Mouse (Mus musculus): ENCODE measurements at regions not wholly inside any gene's neighbourhood (a gene's known extent, or its start where the extent isn't known, plus 50 kb on each side); places are given as distances from the start of the nearest gene placed in this dataset.

GRCm38 (mm10) chr10:118501571-118501970, 60.7 kb downstream of the Ifng start:
- Histone ChIP-seq H3K4me3 (ENCODE audit: insufficient read depth, low read depth, low read length) (no peak overlapping the region), H3K27ac (ENCODE audit: insufficient read depth, low read depth, low read length) (no peak overlapping the region), H3K36me3 (ENCODE audit: control insufficient read depth, insufficient read depth, low read length) (no peaks in the 10 kb centered on the region), H3K4me1 (ENCODE audit: control insufficient read depth, insufficient read depth, low read length) (no peaks in the 10 kb centered on the region), H3K27me3 (replicated peaks; ENCODE audit: control insufficient read depth, insufficient read depth, low read length) (no peaks in the 10 kb centered on the region)
- DNase-seq = no peak
- TF ChIP-seq POLR2A (IDR thresholded peaks at IDR 0.05; ENCODE audit: low read depth, low read length) (no peak), CTCF (conservative IDR thresholded peaks at IDR 0.05; ENCODE audit: insufficient read depth, insufficient read length, low read depth, low read length) (no peak)
- WGBS = 72% methylated on average over 3 of the region's 3 CpGs

- H3K4me3 ChIP-seq (ENCODE audit: insufficient read depth, low read depth, low read length) = no peak overlapping the region
- no peaks in the 10 kb centered on the region for H3K27me3 ChIP-seq (replicated peaks; ENCODE audit: control insufficient read depth, insufficient read depth, low read length)
- no peaks in the 10 kb centered on the region for H3K4me1 ChIP-seq (ENCODE audit: control insufficient read depth, insufficient read depth, low read length)
- H3K27ac ChIP-seq (ENCODE audit: insufficient read depth, low read depth, low read length) = no peak overlapping the region
- WGBS = 64% methylated on average over 4 of the region's 4 CpGs
- no peak for TF ChIP-seq CTCF (conservative IDR thresholded peaks at IDR 0.05; ENCODE audit: insufficient read depth, insufficient read length, low read depth, low read length)
- TF ChIP-seq POLR2A (IDR thresholded peaks at IDR 0.05; ENCODE audit: low read depth, low read length) = no peak
- peak; percentile 4 for DNase-seq
- no peaks in the 10 kb centered on the region for H3K36me3 ChIP-seq (ENCODE audit: control insufficient read depth, insufficient read depth, low read length)
These were observed 64.0 kb downstream of the Ifng start for GRCm38 (mm10) chr10:118504811-118505210.

- WGBS = 83% methylated on average over 4 of the region's 4 CpGs
- Histone ChIP-seq H3K36me3 (ENCODE audit: control insufficient read depth, insufficient read depth, low read length) (no peaks in the 10 kb centered on the region), H3K27ac (ENCODE audit: insufficient read depth, low read depth, low read length) (no peak overlapping the region), H3K4me1 (ENCODE audit: control insufficient read depth, insufficient read depth, low read length) (no peaks in the 10 kb centered on the region), H3K4me3 (ENCODE audit: insufficient read depth, low read depth, low read length) (no peak overlapping the region), H3K27me3 (replicated peaks; ENCODE audit: control insufficient read depth, insufficient read depth, low read length) (no peaks in the 10 kb centered on the region)
- no peak for TF ChIP-seq POLR2A (IDR thresholded peaks at IDR 0.05; ENCODE audit: low read depth, low read length)
- no peak for DNase-seq
These were observed 65.3 kb downstream of the Ifng start for GRCm38 (mm10) chr10:118506154-118506553.

GRCm38 (mm10) chr10:118507630-118508029, 66.8 kb downstream of the Ifng start:
- Histone ChIP-seq H3K27me3 (replicated peaks; ENCODE audit: control insufficient read depth, insufficient read depth, low read length) (no peaks in the 10 kb centered on the region), H3K4me3 (ENCODE audit: insufficient read depth, low read depth, low read length) (no peak overlapping the region), H3K27ac (ENCODE audit: insufficient read depth, low read depth, low read length) (no peak overlapping the region), H3K4me1 (ENCODE audit: control insufficient read depth, insufficient read depth, low read length) (no peaks in the 10 kb centered on the region), H3K36me3 (ENCODE audit: control insufficient read depth, insufficient read depth, low read length) (no peaks in the 10 kb centered on the region)
- 58% methylated on average over 2 of the region's 2 CpGs for WGBS
- TF ChIP-seq CTCF (conservative IDR thresholded peaks at IDR 0.05; ENCODE audit: insufficient read depth, insufficient read length, low read depth, low read length) (peak; percentile 42; the same call in 1 of the 2 replicates), POLR2A (IDR thresholded peaks at IDR 0.05; ENCODE audit: low read depth, low read length) (no peak)
- DNase-seq = peak; percentile 15

GRCm38 (mm10) chr10:118516839-118517238, 76.0 kb downstream of the Ifng start:
- H3K27ac ChIP-seq (ENCODE audit: insufficient read depth, low read depth, low read length) = no peak overlapping the region
- no peaks in the 10 kb centered on the region for H3K36me3 ChIP-seq (ENCODE audit: control insufficient read depth, insufficient read depth, low read length)
- 94% methylated on average over 3 of the region's 3 CpGs for WGBS
- H3K27me3 ChIP-seq (replicated peaks; ENCODE audit: control insufficient read depth, insufficient read depth, low read length) = no peaks in the 10 kb centered on the region
- TF ChIP-seq POLR2A (IDR thresholded peaks at IDR 0.05; ENCODE audit: low read depth, low read length) (no peak), CTCF (conservative IDR thresholded peaks at IDR 0.05; ENCODE audit: insufficient read depth, insufficient read length, low read depth, low read length) (no peak)
- DNase-seq = no peak
- no peaks in the 10 kb centered on the region for H3K4me1 ChIP-seq (ENCODE audit: control insufficient read depth, insufficient read depth, low read length)
- H3K4me3 ChIP-seq (ENCODE audit: insufficient read depth, low read depth, low read length) = no peak overlapping the region

- 70% methylated on average over 2 of the region's 2 CpGs for WGBS
These were observed 77.1 kb downstream of the Ifng start for GRCm38 (mm10) chr10:118517995-118518394.

GRCm38 (mm10) chr10:118545966-118546365, 105.1 kb downstream of the Ifng start:
- no peak for DNase-seq
- Histone ChIP-seq H3K4me1 (ENCODE audit: control insufficient read depth, insufficient read depth, low read length) (no peaks in the 10 kb centered on the region), H3K36me3 (ENCODE audit: control insufficient read depth, insufficient read depth, low read length) (no peaks in the 10 kb centered on the region), H3K4me3 (ENCODE audit: insufficient read depth, low read depth, low read length) (no peak overlapping the region), H3K27ac (ENCODE audit: insufficient read depth, low read depth, low read length) (no peak overlapping the region), H3K27me3 (replicated peaks; ENCODE audit: control insufficient read depth, insufficient read depth, low read length) (no peaks in the 10 kb centered on the region; the same call in 1 of the 2 replicates)
- TF ChIP-seq POLR2A (IDR thresholded peaks at IDR 0.05; ENCODE audit: low read depth, low read length) (no peak), CTCF (conservative IDR thresholded peaks at IDR 0.05; ENCODE audit: insufficient read depth, insufficient read length, low read depth, low read length) (no peak)
- WGBS = 2% methylated on average over 1 of the region's 1 CpGs

More at GRCm38 (mm10) chr10:118517995-118518394, 77.1 kb downstream of the Ifng start:
- no peak for TF ChIP-seq POLR2A (IDR thresholded peaks at IDR 0.05; ENCODE audit: low read depth, low read length)
- TF ChIP-seq CTCF (conservative IDR thresholded peaks at IDR 0.05; ENCODE audit: insufficient read depth, insufficient read length, low read depth, low read length) = no peak
- Histone ChIP-seq H3K27ac (ENCODE audit: insufficient read depth, low read depth, low read length) (no peak overlapping the region), H3K4me1 (ENCODE audit: control insufficient read depth, insufficient read depth, low read length) (no peaks in the 10 kb centered on the region), H3K4me3 (ENCODE audit: insufficient read depth, low read depth, low read length) (no peak overlapping the region), H3K27me3 (replicated peaks; ENCODE audit: control insufficient read depth, insufficient read depth, low read length) (no peaks in the 10 kb centered on the region), H3K36me3 (ENCODE audit: control insufficient read depth, insufficient read depth, low read length) (no peaks in the 10 kb centered on the region)
- no peak for DNase-seq

GRCm38 (mm10) chr10:118550201-118550600, 109.4 kb downstream of the Ifng start:
- no peaks in the 10 kb centered on the region for H3K27me3 ChIP-seq (replicated peaks; ENCODE audit: control insufficient read depth, insufficient read depth, low read length)
- no peak overlapping the region for H3K4me3 ChIP-seq (ENCODE audit: insufficient read depth, low read depth, low read length)
- TF ChIP-seq CTCF (conservative IDR thresholded peaks at IDR 0.05; ENCODE audit: insufficient read depth, insufficient read length, low read depth, low read length) (no peak), POLR2A (IDR thresholded peaks at IDR 0.05; ENCODE audit: low read depth, low read length) (no peak)
- 79% methylated on average over 4 of the region's 4 CpGs for WGBS
- no peak overlapping the region for H3K27ac ChIP-seq (ENCODE audit: insufficient read depth, low read depth, low read length)
- H3K4me1 ChIP-seq (ENCODE audit: control insufficient read depth, insufficient read depth, low read length) = no peaks in the 10 kb centered on the region
- no peaks in the 10 kb centered on the region for H3K36me3 ChIP-seq (ENCODE audit: control insufficient read depth, insufficient read depth, low read length)
- DNase-seq = no peak
